Mouse (Mus musculus) bone marrow macrophage, adult 2 months (primary cell): ENCODE results near the gene Coq6.

Source experiments
- CTCF ChIP-seq: IDR thresholded peaks from 2 replicates; pipeline ENCODE4 v1.5.1; 2012; ENCODE audit warnings: low read depth, mild to moderate bottlenecking, low read length, moderate library complexity
- POLR2A ChIP-seq: IDR thresholded peaks from 2 replicates; pipeline ENCODE4 v1.6.1; 2012; ENCODE audit warnings: mild to moderate bottlenecking, low read depth, low read length, borderline replicate concordance

GRCm38 (mm10) chr12:84327111-84327512 is 34.3 kb upstream of the Coq6 start:
- TF ChIP-seq CTCF (no peak), POLR2A (no peak)
